Mouse (Mus musculus) lung, postnatal 0 days (tissue): ENCODE measurements around the gene Pigyl. TPM values are rescaled to one million over a fixed set of nuclear protein-coding genes. Genes with fewer than 3 reads are reported as not detected.

Experiments
- ATAC-seq: fragments of 200-750 bp; cut with Nextera tagmentation; 2 replicates; pipeline ENCODE4 v1.8.0; 2017; ENCODE audit warnings: moderate library complexity
- DNase-seq: peaks from one replicate; pipeline ENCODE4 v3.0.0-alpha.2; 2016; ENCODE audit warnings: low spot score
- H3K27ac ChIP-seq: fragments of 300-500 bp; sonication (generic); 2 replicates; pipeline ENCODE4 v1.5.1; 2014; ENCODE audit warnings: antibody characterized with exemption, mild to moderate bottlenecking, low read length, mixed read lengths
- H3K27me3 ChIP-seq: fragments of 300-500 bp; sonication (generic); replicated peaks from 2 replicates; pipeline ENCODE4 v1.6.1; 2014; ENCODE audit warnings: low read length, mixed read lengths; ENCODE audit not compliant: insufficient read depth
- H3K36me3 ChIP-seq: fragments of 300-500 bp; sonication (generic); 2 replicates; pipeline ENCODE4 v1.6.1; 2014; ENCODE audit warnings: low read length, mixed read lengths; ENCODE audit not compliant: insufficient read depth
- H3K4me1 ChIP-seq: fragments of 300-500 bp; sonication (generic); 2 replicates; pipeline ENCODE4 v1.6.1; 2014; ENCODE audit warnings: antibody characterized with exemption, low read depth, low read length, mixed read lengths; ENCODE audit not compliant: insufficient read depth
- H3K4me2 ChIP-seq: fragments of 300-500 bp; sonication (generic); replicated peaks from 2 replicates; pipeline ENCODE4 v1.6.1; 2014; ENCODE audit warnings: low read depth, mild to moderate bottlenecking, low read length, moderate library complexity, mixed read lengths
- H3K4me3 ChIP-seq: fragments of 300-500 bp; sonication (generic); 2 replicates; pipeline ENCODE4 v1.5.1; 2014; ENCODE audit warnings: low read depth, low read length
- H3K9ac ChIP-seq: fragments of 300-500 bp; sonication (generic); replicated peaks from 2 replicates; pipeline ENCODE4 v1.6.1; 2014; ENCODE audit warnings: low read depth, mild to moderate bottlenecking
- H3K9me3 ChIP-seq: fragments of 300-500 bp; sonication (generic); 2 replicates; pipeline ENCODE4 v1.6.1; 2016; ENCODE audit warnings: low read length, mixed read lengths
- CTCF ChIP-seq: IDR thresholded peaks from 2 replicates; pipeline ENCODE4 v1.5.1; 2016; ENCODE audit warnings: antibody characterized with exemption, mild to moderate bottlenecking
- EP300 ChIP-seq: IDR thresholded peaks from 2 replicates; pipeline ENCODE4 v1.6.1; 2016; ENCODE audit warnings: antibody characterized with exemption, mild to moderate bottlenecking, control low read depth
- WGBS: fragments of 180-500 bp; shearing (Covaris S2); extraction: QIAGEN DNeasy Blood & Tissue Kit; methylation state at CpG from one replicate; pipeline ENCODE4 v1.1.7; 2014; 5-methylcytosine and 5-hydroxymethylcytosine counted together
- polyA plus RNA-seq: library from polyadenylated mRNA; unstranded; fragments of >200 nt; fragmentation: Nextera tagmentation; extraction: Ambion mirVana; gene quantifications from 2 replicates; pipeline ENCODE4 v1.2.1, GENCODE M21; 2015

Gene Pigyl
- polyA plus RNA-seq, 1 experiment from 2014 or later: 112 TPM

- no peaks in the 10 kb centered on the region for H3K36me3 ChIP-seq
- H3K4me1 ChIP-seq: no peaks in the 10 kb centered on the region
- H3K9ac ChIP-seq: no peak overlapping the region
- ATAC-seq (no peak), DNase-seq (peak; percentile 42)
- WGBS: 80% methylated on average over 15 of the region's 15 CpGs
- no peak overlapping the region for H3K4me3 ChIP-seq
- H3K27me3 ChIP-seq: no peaks in the 10 kb centered on the region
- TF ChIP-seq CTCF (no peak), EP300 (no peak)
- no peaks in the 10 kb centered on the region for H3K9me3 ChIP-seq
- H3K27ac ChIP-seq: no peak overlapping the region
- H3K4me2 ChIP-seq: no peak overlapping the region
These were observed 31.2 kb upstream of the Pigyl start for GRCm38 (mm10) chr9:22125246-22126027.

- ATAC-seq (peak; percentile 80), DNase-seq (peak; percentile 74)
- 2% methylated on average over 35 of the region's 35 CpGs for WGBS
- H3K4me1 ChIP-seq: peaks cover 6% of the 10 kb centered on the region; the same call in 1 of the 2 replicates
- H3K27me3 ChIP-seq: no peaks in the 10 kb centered on the region
- 0 out of 2 replicates have a peak overlapping the region, but pooled peaks have one; percentile 9 for H3K9ac ChIP-seq
- H3K36me3 ChIP-seq: no peaks in the 10 kb centered on the region
- H3K4me3 ChIP-seq: peak overlapping the region; percentile 24
- no peak for TF ChIP-seq EP300
- TF ChIP-seq CTCF: no peak
- H3K27ac ChIP-seq: no peak overlapping the region
- peak overlapping the region; percentile 57 for H3K4me2 ChIP-seq
- no peaks in the 10 kb centered on the region for H3K9me3 ChIP-seq
These were observed 25.2 kb upstream of the Pigyl start for GRCm38 (mm10) chr9:22131226-22131981.

GRCm38 (mm10) chr9:22132220-22132619 lies 24.4 kb upstream of the Pigyl start:
- ATAC-seq: no peak
- TF ChIP-seq EP300 (no peak), CTCF (no peak)
- H3K9ac ChIP-seq: no peak overlapping the region
- 34% methylated on average over 11 of the region's 11 CpGs for WGBS
- no peak for DNase-seq
- peak overlapping the region; percentile 24 for H3K4me3 ChIP-seq
- H3K4me2 ChIP-seq: peak overlapping the region; percentile 57
- H3K36me3 ChIP-seq: no peaks in the 10 kb centered on the region
- H3K9me3 ChIP-seq: no peaks in the 10 kb centered on the region
- H3K4me1 ChIP-seq: peaks cover 6% of the 10 kb centered on the region; the same call in 1 of the 2 replicates
- H3K27ac ChIP-seq: no peak overlapping the region
- H3K27me3 ChIP-seq: no peaks in the 10 kb centered on the region

- H3K36me3 ChIP-seq: no peaks in the 10 kb centered on the region
- 72% methylated on average over 7 of the region's 7 CpGs for WGBS
- DNase-seq (no peak), ATAC-seq (no peak)
- no peaks in the 10 kb centered on the region for H3K27me3 ChIP-seq
- H3K9ac ChIP-seq: no peak overlapping the region
- no peak overlapping the region for H3K4me3 ChIP-seq
- H3K27ac ChIP-seq: no peak overlapping the region
- TF ChIP-seq EP300: no peak
- no peak for TF ChIP-seq CTCF
- no peaks in the 10 kb centered on the region for H3K9me3 ChIP-seq
- no peak overlapping the region for H3K4me2 ChIP-seq
- peaks cover 6% of the 10 kb centered on the region; the same call in 1 of the 2 replicates for H3K4me1 ChIP-seq
These were observed 22.3 kb upstream of the Pigyl start for GRCm38 (mm10) chr9:22134246-22134890.

GRCm38 (mm10) chr9:22134988-22135643 lies 21.5 kb upstream of the Pigyl start:
- Histone ChIP-seq H3K9me3 (no peaks in the 10 kb centered on the region), H3K9ac (no peak overlapping the region)
- WGBS: 73% methylated on average over 9 of the region's 9 CpGs

More at GRCm38 (mm10) chr9:22134988-22135643, 21.5 kb upstream of the Pigyl start:
- no peak for ATAC-seq
- no peaks in the 10 kb centered on the region for H3K36me3 ChIP-seq
- no peaks in the 10 kb centered on the region for H3K27me3 ChIP-seq
- TF ChIP-seq EP300 (no peak), CTCF (no peak)
- no peak overlapping the region for H3K27ac ChIP-seq
- no peak overlapping the region for H3K4me2 ChIP-seq
- no peak overlapping the region for H3K4me3 ChIP-seq
- DNase-seq: no peak
- peaks cover 6% of the 10 kb centered on the region; the same call in 1 of the 2 replicates for H3K4me1 ChIP-seq
